Mouse (Mus musculus) liver, adult 2 months (tissue): Measurements from ENCODE around the gene Itpr2. TPM values are rescaled to one million over a fixed set of nuclear protein-coding genes. Genes with fewer than 3 reads are reported as not detected.
"Not testable (repeated sequence)": the region's sequence is repeated elsewhere in the genome, so short reads cannot be mapped to it uniquely, and the experiment has no call there.

Source experiments
- DNase-seq: peaks from one replicate; pipeline ENCODE4 v3.0.0-alpha.2; 2011; ENCODE audit warnings: low read depth, low spot score; ENCODE audit errors: extremely low read depth
- H3K27ac ChIP-seq: fragments of 200-500 bp; replicated peaks from 2 replicates; pipeline ENCODE4 v1.5.1; 2012; ENCODE audit warnings: low read depth, mild to moderate bottlenecking, control low read depth, inconsistent platforms, low read length; ENCODE audit not compliant: insufficient read depth
- H3K27me3 ChIP-seq: fragments of 200-500 bp; 2 replicates; pipeline ENCODE4 v1.6.1; 2012; ENCODE audit warnings: mild to moderate bottlenecking, moderate library complexity, low read length, inconsistent platforms; ENCODE audit not compliant: control insufficient read depth, insufficient read depth
- H3K36me3 ChIP-seq: fragments of 200-500 bp; 2 replicates; pipeline ENCODE4 v1.6.1; 2012; ENCODE audit warnings: low read length, inconsistent platforms; ENCODE audit not compliant: control insufficient read depth, insufficient read depth
- H3K4me1 ChIP-seq: fragments of 200-500 bp; 2 replicates; pipeline ENCODE4 v1.6.1; 2011; ENCODE audit warnings: low read length; ENCODE audit not compliant: control insufficient read depth, insufficient read depth
- H3K4me3 ChIP-seq: fragments of 200-500 bp; 2 replicates; pipeline ENCODE4 v1.5.1; 2011; ENCODE audit warnings: low read depth, mild to moderate bottlenecking, control low read depth, low read length, moderate library complexity; ENCODE audit not compliant: insufficient read depth
- H3K79me2 ChIP-seq: fragments of 200-500 bp; 2 replicates; pipeline ENCODE4 v1.6.1; 2012; ENCODE audit warnings: inconsistent platforms, mild to moderate bottlenecking, low read length, moderate library complexity; ENCODE audit not compliant: control insufficient read depth, insufficient read depth
- H3K9ac ChIP-seq: fragments of 200-500 bp; 2 replicates; pipeline ENCODE4 v1.6.1; 2012; ENCODE audit warnings: low read depth, mild to moderate bottlenecking, control low read depth, inconsistent platforms, low read length
- CTCF ChIP-seq: fragments of 200-500 bp; IDR thresholded peaks from 2 replicates; pipeline ENCODE4 v1.5.1; 2011; ENCODE audit warnings: low read depth, low read length, control low read depth
- POLR2A ChIP-seq: fragments of 200-500 bp; IDR thresholded peaks from 2 replicates; pipeline ENCODE4 v1.6.1; 2011; ENCODE audit warnings: low read length, control low read depth; ENCODE audit not compliant: insufficient read depth; ENCODE audit errors: extremely low read depth
- WGBS: fragments of 180-500 bp; shearing (Covaris S2); methylation state at CpG from one replicate; pipeline ENCODE4 v1.1.7; 2018; 5-methylcytosine and 5-hydroxymethylcytosine counted together
- polyA plus RNA-seq: library from polyadenylated mRNA; depleted of rRNA; stranded (reverse); fragments of >200 nt; gene quantifications from 2 replicates; pipeline ENCODE4 v1.2.3, GENCODE M21; 2012
- total RNA-seq: library from RNA; depleted of rRNA; stranded (reverse); fragments of >200 nt; gene quantifications from 2 replicates; pipeline ENCODE4 v1.2.3, GENCODE M21; 2014

Gene Itpr2
- total and polyA plus RNA-seq, 2 experiments = 9.5 to 22.9 TPM

DNA sequence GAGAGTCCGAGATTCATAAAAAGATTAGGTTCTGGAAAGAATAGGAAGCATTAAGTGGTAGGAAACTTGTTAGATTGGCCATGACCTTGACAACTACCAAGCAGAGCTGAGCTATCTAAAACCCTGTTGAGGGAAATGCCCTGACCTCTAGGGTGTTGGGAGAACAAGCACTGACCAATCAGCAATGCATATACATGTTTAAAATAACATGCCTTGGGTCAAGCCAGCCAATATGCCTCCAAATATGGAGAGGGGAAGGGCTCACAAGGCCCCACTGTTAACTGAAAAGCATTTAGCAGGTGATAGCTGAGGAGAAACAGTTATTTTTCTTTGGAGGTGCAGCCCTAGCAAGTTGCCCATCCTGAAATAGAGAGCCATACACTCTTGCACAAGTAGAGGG lies 25.2 kb downstream of the Itpr2 start:
- H3K27ac ChIP-seq = no peak overlapping the region
- H3K36me3 ChIP-seq = 0 out of 2 replicates have a peak, but pooled peaks cover 3% of the 10 kb centered on the region
- H3K27me3 ChIP-seq = no peaks in the 10 kb centered on the region
- 77% methylated on average over 1 of the region's 1 CpGs for WGBS
- no peak overlapping the region for H3K9ac ChIP-seq
- H3K79me2 ChIP-seq = peaks cover 6% of the 10 kb centered on the region; the same call in 1 of the 2 replicates
- H3K4me1 ChIP-seq = no peaks in the 10 kb centered on the region; the same call in none of the 2 replicates
- no peak overlapping the region for H3K4me3 ChIP-seq
- no peak for DNase-seq
- no peak for TF ChIP-seq POLR2A
- TF ChIP-seq CTCF = no peak

DNA sequence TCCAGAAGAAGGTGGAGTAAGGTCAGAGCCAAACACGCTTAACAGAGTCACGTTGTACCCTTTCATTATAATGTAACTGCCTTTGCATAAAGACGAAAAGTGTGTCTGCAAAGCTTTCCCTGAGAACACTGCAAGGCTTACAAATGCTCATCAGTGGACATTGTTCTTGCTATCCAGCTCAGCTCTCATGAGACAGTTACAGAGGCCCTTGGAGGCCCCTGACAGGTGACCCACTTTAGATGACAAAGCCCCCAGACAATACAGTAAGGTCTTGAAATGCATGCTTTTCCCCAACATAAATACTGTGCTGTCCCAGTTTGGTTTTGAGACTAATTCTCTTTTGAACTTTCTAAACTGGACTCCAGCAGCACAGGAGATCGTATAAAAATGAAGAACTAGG lies 27.9 kb downstream of the Itpr2 start:
- Histone ChIP-seq H3K27me3 (no peaks in the 10 kb centered on the region), H3K79me2 (peaks cover 12% of the 10 kb centered on the region; the same call in 1 of the 2 replicates), H3K27ac (no peak overlapping the region)

DNA sequence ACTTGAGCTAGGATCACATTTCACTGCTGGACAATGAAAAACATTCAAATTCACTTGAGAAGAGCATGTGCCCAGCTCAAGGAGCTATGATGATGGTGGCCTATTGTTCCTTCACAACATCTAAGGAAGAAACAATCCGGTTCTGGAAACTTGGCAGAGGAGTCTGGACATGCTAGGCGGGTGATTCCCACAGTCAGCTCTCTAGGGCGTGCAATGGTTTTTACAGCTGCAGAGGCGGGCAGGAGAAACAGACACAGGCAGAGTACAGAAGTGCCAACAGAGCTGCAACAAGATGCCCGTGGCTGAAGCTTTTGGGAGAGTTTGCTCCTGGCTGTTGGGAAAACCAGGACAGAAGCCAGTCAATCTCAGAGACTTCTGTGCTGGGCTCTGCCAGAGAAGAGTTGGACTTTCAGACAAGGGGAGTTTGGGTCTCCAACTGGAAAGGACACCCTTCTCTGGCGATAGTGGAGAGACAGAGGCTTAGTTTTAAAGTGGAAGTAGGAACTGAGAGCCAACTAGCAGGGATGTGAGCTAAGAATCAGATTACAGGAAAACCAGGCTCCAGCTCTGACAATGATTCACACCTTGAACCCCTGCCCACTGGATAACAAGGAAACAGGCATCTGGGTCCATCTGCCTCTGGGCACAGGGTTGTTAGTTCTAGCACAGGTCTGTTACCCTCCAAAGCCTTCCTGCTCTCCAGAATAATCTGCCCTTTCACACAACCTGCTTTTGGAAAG lies 28.6 kb downstream of the Itpr2 start:
- Histone ChIP-seq H3K79me2 (peaks cover 14% of the 10 kb centered on the region; the same call in 1 of the 2 replicates), H3K4me1 (peaks cover 10% of the 10 kb centered on the region), H3K36me3 (0 out of 2 replicates have a peak, but pooled peaks cover 3% of the 10 kb centered on the region), H3K4me3 (no peak overlapping the region), H3K27ac (no peak overlapping the region), H3K27me3 (no peaks in the 10 kb centered on the region), H3K9ac (no peak overlapping the region)
- DNase-seq = no peak
- no peak for TF ChIP-seq CTCF
- TF ChIP-seq POLR2A = no peak
- 52% methylated on average over 6 of the region's 6 CpGs for WGBS

More for the DNA sequence above, 27.9 kb downstream of the Itpr2 start:
- no peak for DNase-seq
- Histone ChIP-seq H3K9ac (no peak overlapping the region), H3K4me1 (peaks cover 10% of the 10 kb centered on the region), H3K36me3 (0 out of 2 replicates have a peak, but pooled peaks cover 3% of the 10 kb centered on the region), H3K4me3 (no peak overlapping the region)
- TF ChIP-seq CTCF = no peak
- no peak for TF ChIP-seq POLR2A
- WGBS = 96% methylated on average over 4 of the region's 4 CpGs

DNA sequence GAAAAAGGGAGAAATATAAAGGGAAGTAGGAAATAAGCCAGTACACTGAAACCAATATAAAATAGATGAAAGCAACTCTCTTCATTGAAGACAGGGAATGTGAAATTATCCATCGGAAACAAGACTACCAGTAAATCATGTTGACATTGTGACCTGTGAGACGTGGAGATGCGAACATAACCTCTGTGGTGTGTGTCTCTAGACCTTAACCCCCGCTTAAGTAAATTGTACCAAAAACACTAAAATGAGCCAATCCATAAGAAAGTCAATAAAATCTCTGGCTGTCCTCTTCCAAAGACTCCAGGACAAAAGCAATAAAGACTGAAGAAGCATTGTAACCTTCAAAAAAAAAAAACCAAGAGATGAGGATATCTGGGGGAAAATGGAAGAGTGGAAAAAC lies 31.6 kb downstream of the Itpr2 start:
- Histone ChIP-seq H3K79me2 (peaks cover 18% of the 10 kb centered on the region), H3K36me3 (peaks cover 17% of the 10 kb centered on the region), H3K9ac (no peak overlapping the region), H3K4me1 (peaks cover 10% of the 10 kb centered on the region), H3K27me3 (no peaks in the 10 kb centered on the region), H3K27ac (no peak overlapping the region), H3K4me3 (no peak overlapping the region)
- no peak for TF ChIP-seq CTCF
- WGBS = 27% methylated on average over 4 of the region's 4 CpGs
- peak; percentile 57 for DNase-seq

DNA sequence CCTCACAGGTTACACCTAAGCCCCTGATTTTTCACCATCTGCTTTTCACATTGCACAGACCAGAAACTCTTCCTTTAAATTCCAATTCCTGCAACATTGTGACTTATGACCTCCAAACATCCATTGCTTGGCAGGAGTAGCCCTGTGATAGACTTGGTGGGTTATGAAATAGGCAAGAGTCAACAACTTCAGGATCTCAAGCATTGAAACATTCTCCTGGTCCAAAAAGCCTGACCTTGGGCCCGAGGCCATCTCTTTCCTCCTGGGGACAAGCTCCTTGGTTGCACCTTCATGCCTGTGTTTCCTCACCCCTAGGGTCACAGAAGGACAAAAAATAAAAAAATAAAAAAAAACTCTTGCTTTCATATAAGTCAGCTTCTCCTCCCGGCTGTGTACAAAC lies 32.1 kb downstream of the Itpr2 start:
- TF ChIP-seq CTCF (no peak), POLR2A (no peak)
- no peak overlapping the region for H3K27ac ChIP-seq
- no peak overlapping the region for H3K4me3 ChIP-seq
- peaks cover 17% of the 10 kb centered on the region for H3K36me3 ChIP-seq
- peaks cover 10% of the 10 kb centered on the region for H3K4me1 ChIP-seq
- H3K79me2 ChIP-seq = peaks cover 19% of the 10 kb centered on the region
- H3K27me3 ChIP-seq = no peaks in the 10 kb centered on the region
- H3K9ac ChIP-seq = no peak overlapping the region
- 22% methylated on average over 2 of the region's 2 CpGs for WGBS
- peak; percentile 71 for DNase-seq

DNA sequence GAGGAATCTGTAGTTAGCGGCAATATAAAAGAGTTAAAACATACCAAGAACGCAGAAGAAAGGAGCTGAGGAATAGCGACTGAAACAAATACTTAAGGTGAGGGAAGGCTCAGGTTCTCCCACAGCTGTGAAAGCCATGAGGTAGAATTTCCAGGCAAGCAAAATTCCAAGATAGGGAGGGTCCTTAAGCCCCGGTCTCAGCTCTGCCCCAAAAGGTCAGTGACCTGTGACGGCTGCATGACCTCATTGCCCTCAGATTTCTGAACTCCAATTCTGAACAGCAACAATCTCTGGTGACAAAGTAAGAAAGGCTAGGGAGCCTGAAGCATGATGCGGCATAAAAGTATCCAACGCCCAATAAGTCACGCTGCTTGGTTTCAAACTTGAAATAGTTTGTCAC lies 33.7 kb downstream of the Itpr2 start:
- H3K4me3 ChIP-seq = no peak overlapping the region
- TF ChIP-seq CTCF (no peak), POLR2A (no peak)
- peaks cover 10% of the 10 kb centered on the region for H3K4me1 ChIP-seq
- no peaks in the 10 kb centered on the region for H3K27me3 ChIP-seq
- no peak overlapping the region for H3K9ac ChIP-seq
- H3K27ac ChIP-seq = no peak overlapping the region
- 85% methylated on average over 8 of the region's 8 CpGs for WGBS
- peaks cover 14% of the 10 kb centered on the region for H3K36me3 ChIP-seq
- peaks cover 19% of the 10 kb centered on the region for H3K79me2 ChIP-seq
- DNase-seq = no peak

DNA sequence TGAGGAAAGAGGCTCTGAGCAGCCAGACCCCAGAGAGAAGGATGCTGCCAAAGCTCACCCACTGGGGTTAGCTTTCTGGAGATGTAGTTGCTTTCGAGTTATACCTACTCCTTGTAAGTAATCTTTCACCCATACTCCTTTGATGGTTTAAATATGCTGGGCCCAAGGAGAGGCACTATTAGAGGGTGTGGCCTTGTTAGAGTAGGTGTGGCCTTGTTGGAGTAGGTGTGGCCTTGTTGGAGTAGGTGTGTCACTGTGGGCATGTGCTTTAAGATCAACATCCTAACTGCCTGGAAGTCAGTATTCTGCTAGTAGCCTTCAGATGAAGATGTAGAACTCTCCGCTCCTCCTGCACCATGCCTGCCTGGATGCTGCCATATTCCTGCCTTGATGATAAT lies 37.4 kb downstream of the Itpr2 start:
- H3K36me3 ChIP-seq = peaks cover 14% of the 10 kb centered on the region
- DNase-seq, H3K9ac ChIP-seq, H3K4me1 ChIP-seq, H3K27me3 ChIP-seq, H3K4me3 ChIP-seq, H3K27ac ChIP-seq: not testable (repeated sequence)
- peaks cover 17% of the 10 kb centered on the region for H3K79me2 ChIP-seq
- 98% methylated on average over 2 of the region's 2 CpGs for WGBS
